Mouse (Mus musculus) cerebellum, adult 9-10 months (tissue): ENCODE results near the gene Trak1.

Experiments used
- DNase-seq: peaks from one replicate; pipeline ENCODE4 v3.0.0; 2022

Gene Trak1

DNA sequence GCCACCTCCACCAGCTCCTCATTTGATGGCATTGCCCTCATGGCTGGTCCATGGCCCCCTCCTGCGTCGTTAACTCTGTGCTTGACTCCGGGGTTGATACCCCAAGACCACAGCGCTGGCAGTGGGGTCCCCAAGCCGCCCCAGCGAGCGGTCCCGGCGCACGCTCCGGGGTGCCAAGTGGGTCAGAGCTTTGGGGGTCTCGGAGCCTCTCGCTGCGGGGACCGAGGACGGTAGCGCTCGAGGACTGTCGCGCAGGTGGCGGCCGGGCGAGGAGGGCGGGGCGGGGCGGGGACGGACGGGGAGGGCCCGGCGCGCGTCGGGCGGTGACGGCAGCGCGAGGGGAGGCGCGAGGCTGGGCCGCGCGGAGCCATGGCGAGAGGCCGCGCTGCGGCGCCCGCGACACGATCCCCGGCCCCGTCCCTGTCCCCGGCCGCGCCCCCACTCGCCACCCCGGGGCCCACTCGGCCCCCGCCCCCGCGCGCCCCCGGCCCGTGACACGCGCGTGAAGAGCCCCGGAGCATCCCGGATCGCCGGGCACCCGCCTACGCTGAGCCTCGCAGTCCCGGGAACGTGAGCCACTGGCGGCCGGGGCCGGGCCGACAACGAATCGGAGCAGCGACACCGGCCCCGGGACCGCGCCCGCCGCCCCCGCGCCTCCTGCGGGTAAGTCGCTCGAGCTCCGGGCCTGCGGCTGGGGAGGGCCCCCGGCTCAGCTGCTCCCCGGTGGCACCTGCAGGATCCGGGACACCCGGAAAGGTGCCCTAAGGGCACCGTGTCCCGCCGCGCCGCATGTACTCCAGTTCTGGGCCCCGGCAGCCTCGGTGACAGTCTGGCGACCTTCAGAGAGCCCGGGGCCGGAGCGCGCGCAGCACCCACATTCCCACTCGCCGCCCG, at the start of gene Trak1:
Gene Trak1, plus strand, starts transcription at position 332 of the 894 bp plus-strand sequence.
- DNase-seq = no peak

- DNase-seq = peak; percentile 81
Observed at GRCm38 (mm10) chr9:121247956-121248775, 49.1 kb upstream of the Trak1 start.

GRCm38 (mm10) chr9:121249805-121250204, 47.5 kb upstream of the Trak1 start:
- DNase-seq = no peak

- no peak for DNase-seq
Observed at GRCm38 (mm10) chr9:121250854-121251253, 46.4 kb upstream of the Trak1 start.

DNA sequence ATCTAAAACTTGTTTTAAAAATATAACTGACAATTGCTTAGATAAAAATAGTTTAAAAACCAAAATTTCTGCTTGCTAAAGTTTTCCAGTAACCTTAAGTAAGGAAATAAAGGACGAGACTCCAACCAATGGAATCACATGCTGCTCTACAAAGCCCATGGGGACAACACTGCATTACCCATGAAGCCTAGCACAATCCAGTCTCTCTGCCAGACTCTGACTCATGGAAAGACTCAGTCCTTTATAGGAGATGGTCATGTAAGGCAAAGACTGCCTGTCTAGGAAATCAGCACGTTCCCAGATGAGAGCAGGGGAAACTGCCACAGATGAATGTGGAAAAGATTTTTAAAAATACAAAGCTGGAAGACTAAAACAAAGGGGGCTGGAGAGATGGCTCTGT, 43.3 kb upstream of the Trak1 start:
- DNase-seq = no peak

GRCm38 (mm10) chr9:121254761-121255160, 42.5 kb upstream of the Trak1 start:
- DNase-seq = no peak

GRCm38 (mm10) chr9:121257106-121257505, 40.2 kb upstream of the Trak1 start:
- no peak for DNase-seq

DNA sequence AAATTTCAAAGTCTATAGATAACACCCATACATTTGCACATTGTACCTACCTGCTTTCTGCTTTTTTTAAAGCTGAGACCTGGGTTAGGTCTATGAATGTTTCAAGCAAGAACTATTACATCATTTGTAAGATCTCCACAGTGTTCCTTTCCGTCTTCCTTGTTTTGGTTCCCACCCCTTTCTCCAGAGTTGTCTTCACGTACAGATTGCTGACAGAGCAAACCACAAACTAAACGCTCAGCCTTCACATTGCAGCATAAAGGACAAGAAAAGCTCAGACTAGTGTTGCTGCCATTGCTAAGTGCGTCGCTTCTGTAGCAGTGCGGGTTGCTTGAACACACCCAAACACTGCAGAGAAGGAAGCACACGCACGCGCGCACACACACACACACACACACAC, 32.0 kb upstream of the Trak1 start:
- no peak for DNase-seq

- no peak for DNase-seq
Observed at GRCm38 (mm10) chr9:121271149-121271548, 26.2 kb upstream of the Trak1 start.

GRCm38 (mm10) chr9:121271561-121271960, 25.7 kb upstream of the Trak1 start:
- no peak for DNase-seq

GRCm38 (mm10) chr9:121276745-121277117, 20.6 kb upstream of the Trak1 start:
- peak; percentile 54 for DNase-seq

DNA sequence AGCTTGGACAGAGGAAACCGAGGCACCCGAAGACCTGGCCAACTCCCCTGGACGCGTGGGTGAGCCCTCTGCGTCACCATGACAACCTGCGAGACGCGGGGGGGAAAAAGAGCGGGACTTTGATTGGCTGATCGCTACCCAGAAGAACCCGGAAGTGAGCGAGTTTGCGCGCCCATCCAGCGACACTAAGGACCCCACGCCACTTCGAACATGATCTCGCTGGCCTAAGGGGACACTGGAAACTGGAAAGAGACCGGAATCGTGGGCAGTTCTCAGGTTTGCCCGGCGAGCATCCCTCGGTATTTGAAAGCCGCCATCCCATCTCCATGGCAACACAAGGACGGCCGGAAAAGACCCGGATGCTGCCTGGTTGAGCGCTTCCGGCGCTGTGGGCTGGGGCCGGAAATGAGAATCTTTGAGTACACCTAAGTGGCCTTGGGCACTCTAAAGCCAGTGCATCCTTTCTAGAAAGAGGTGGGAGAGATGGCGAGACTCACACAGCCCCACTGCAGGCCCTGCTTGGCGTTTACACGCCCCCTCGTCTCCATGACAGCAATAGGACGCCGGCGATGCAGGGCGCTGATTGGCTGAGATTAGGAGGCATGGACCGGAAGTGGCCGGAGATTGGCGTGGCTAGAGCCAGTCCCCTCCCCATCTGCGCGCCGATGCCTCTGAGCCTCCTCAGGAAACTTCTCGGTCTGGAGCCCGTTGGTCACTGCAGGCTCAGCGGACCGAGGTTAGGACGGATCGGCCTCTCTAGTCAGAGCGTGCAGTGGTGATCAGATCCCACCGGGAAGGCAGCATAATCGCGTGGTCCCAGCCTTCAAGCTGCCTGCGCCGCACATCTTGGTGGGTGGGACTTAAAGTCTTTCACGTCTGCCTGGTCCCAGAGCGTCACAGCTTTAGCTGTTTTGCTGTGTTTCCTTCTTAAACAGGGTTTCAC, 19.9 kb upstream of the Trak1 start, which contains the start of gene Ulk4:
Gene Ulk4, minus strand, starts transcription at position 80 of the 943 bp plus-strand sequence.
- peak; percentile 94 for DNase-seq

- DNase-seq = no peak
Observed at GRCm38 (mm10) chr9:121279216-121279615, 18.1 kb upstream of the Trak1 start.

GRCm38 (mm10) chr9:121281891-121282290, 15.4 kb upstream of the Trak1 start:
- no peak for DNase-seq

GRCm38 (mm10) chr9:121283620-121284185, 13.6 kb upstream of the Trak1 start:
- DNase-seq = peak; percentile 58

DNA sequence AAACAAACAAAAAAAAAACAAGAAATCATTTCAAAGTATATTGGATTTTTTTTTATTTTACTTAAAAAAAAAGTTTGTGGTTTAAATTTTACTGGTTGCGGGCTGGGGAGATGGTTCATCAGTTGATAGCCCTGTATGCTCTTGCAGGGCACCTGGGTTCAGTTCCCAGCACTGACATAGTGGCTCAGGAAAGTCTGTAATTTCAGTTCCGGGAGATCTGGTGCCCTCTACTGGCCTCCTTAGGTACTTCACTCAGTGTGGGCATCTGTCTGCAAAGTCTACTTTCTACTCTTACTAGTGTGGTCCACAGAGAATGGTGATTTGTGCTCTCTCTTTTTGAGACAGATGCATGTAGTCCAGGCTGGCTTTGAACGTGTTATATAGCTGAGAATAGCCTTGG, 12.9 kb upstream of the Trak1 start:
- DNase-seq = no peak

DNA sequence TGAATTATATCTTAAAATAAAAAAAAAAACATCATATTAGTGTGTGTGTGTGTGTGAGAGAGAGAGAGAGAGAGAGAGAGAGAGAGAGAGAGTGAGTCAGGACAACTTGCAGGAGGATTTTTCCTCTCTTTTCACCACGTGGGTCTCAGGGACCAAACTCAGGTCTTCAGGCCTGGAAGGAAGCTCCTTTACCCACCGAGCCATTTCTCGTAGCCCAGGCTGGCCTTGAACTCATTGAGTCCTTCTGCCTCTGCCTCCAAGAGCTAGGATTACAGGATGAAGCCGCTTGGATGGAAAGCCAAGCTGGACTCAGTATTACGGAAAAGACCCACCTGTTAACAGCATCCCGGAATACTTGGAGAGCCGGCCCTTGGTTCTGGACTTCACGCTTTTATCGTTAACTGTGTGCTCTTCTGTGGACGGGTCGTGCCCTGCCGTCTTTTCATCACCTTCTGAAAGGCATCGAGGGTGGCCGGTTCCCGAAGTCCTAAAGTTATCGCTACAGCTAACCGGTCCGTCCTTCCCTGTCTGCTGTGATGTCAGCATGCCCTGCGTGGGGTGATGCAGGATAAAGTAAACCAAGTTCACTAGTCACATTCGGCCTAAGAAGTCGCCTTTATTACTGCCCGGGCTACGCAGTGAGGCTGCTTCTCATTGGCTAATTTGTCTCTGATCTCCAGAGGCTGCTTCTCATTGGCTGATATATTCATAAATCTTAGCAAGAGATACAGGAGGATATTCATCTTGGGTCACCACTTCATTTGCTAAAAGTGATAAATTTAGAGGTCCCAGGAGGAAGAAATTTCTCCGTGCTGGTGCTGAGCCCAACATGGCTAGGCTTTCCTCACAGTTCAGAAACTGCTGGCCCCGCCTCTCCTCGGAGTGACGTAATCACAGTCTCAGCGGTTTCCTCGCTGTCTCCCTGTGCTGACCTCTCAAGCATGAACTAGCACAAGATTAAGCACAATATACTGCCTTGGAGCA, 11.7 kb upstream of the Trak1 start:
- peak; percentile 61 for DNase-seq

DNA sequence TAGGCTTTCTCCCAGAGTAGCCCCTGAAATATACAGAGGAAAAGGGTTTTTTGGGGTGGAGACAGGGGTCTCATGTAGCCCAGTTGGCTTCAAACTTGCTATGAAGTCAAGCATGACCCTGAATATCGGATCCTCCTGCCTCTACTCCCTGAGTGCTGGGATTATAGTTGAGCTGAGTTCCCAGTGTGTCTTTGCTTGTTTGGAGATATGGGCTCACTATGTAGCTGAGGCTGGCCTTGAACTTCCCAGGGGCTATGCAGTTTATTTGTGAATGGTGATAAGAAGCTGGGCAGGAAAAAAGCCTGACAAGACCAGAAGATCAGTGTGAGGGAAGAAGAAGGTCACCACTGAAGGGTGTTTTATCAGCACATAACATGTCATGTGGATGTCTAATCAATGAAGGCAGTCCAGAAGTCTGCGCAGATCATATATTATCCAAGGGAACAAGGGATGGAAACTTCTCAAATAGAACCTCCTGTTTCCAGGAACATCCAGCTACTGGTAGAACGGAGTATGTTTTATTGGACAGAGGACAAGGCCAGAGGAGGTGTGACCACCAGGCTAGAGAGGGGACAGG, 10.9 kb upstream of the Trak1 start:
- DNase-seq = no peak

- no peak for DNase-seq
Observed at GRCm38 (mm10) chr9:121291275-121291674, 6.0 kb upstream of the Trak1 start.

DNA sequence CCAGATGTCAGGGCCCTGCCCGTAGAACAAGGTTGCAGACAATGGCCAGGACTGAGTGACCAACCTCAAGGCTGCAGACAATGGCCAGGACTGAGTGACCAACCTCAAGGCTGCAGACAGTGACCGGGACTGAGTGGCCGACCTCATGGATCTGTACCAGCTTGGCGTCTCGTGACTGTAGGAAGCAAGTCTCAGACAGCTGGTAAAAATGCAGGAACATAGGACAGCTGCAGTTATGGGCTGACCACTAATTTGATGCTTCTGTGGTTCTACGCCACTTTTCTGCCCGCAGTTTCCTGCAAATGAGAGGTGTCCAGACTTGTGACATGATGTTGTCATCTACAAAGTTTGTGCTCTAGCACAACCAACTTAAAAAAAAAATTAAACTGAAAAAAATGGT, 4.1 kb upstream of the Trak1 start:
- no peak for DNase-seq

DNA sequence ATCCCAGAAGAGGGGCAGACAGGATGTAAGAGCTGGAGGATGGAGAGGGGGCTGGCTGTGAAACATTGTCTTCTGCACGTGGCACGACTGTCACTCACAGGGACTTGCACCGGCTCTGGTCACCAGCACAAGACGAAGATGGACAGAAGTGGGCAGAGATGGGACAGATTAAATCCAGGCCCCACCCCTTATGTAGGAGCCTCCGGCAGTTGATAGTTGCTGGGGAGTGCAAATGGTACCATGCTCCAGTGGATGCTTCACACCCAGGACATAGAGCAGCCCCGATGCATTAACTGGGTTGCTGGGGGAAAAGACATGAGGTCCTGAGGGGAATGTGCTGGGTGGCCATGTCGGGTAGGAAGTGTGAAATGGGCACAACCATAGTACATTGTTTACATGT, 2.1 kb upstream of the Trak1 start:
- no peak for DNase-seq
